Mouse (Mus musculus) embryonic facial prominence, embryonic 15.5 days (tissue): ENCODE data around the gene Msantd3. TPM values are rescaled to one million over a fixed set of nuclear protein-coding genes. Genes with fewer than 3 reads are reported as not detected.

Experiments
- polyA plus RNA-seq: library from polyadenylated mRNA; unstranded; fragments of >200 nt; fragmentation: Nextera tagmentation; extraction: Ambion mirVana; gene quantifications from 2 replicates; pipeline ENCODE4 v1.2.1, GENCODE M21; 2015

Gene Msantd3
- polyA plus RNA-seq, 1 experiment from 2014 or later: 26.1 TPM

Other genes starting within 250 kb of the Msantd3 start
- 50.2 and 51.0 TPM in 2 replicates for gene Tex10, start 66.5 kb upstream of the Msantd3 start, polyA plus RNA-seq
- 46.9 and 49.0 TPM in 2 replicates for gene Tmeff1, start 45.2 kb downstream of the Msantd3 start, polyA plus RNA-seq
- gene Cavin4, start 123.6 kb downstream of the Msantd3 start, polyA plus RNA-seq: 11.6 and 16.3 TPM in 2 replicates